14 mouse cellular contexts compared by ENCODE assay signal in genomic region chr1:78740676-78741075, GRCm38 (mm10).
DNase-seq lines count a peak whose midpoint lies in the region; ATAC-seq lines count a peak whose summit lies in the region.
"Had no signal": no experiment of that assay in that cellular context is flagged by ENCODE, and none has a peak within 500 bp of the region (broad histone marks: within the 10 kb centered on the region; RNA-seq: fewer than 3 reads in every experiment).

No protein-coding gene starts in this region.

- DNase-seq in frontal cortex, adult 2 months (ENCODE audit: extremely low spot score in 1 of 2, low spot score in 1 of 2): no peak
- DNase-seq in layer of hippocampus, adult 11-12 months (ENCODE audit: low spot score): peak; percentile 25
- no peak for DNase-seq in layer of hippocampus, adult 9-10 months (ENCODE audit: low spot score)
- peak; percentile 44 to 60 for DNase-seq in right cerebral cortex, postnatal 10 days (ENCODE audit: low spot score in 2 of 2)
- no peak for DNase-seq in right cerebral cortex, postnatal 14 days
- DNase-seq in skeletal muscle tissue, adult 2 months (ENCODE audit: low read depth, low spot score): peak; percentile 66
- DNase-seq: cerebellum, adult 18-20 months; heart, postnatal 14 days; kidney, postnatal 25 days; liver; lung, embryonic 14.5 days had no signal

- ATAC-seq in frontal cortex, adult (ENCODE audit: low TSS enrichment): peak; percentile 21; the same call in 1 of the 2 replicates
- ATAC-seq in monocyte, adult 5-6 weeks (replicated peaks; ENCODE audit: insufficient number of reproducible peaks, low FRiP score, low TSS enrichment, poor library complexity, severe bottlenecking): no peak
- ATAC-seq: intestine, embryonic 16.5 days had no signal

Comparison
In these comparisons a context has a peak if more than half of its experiments do, and no peak if none do; other contexts are left out.
1. DNase-seq: peak in layer of hippocampus, adult 11-12 months (single experiment), right cerebral cortex, postnatal 10 days (2 of 2) and skeletal muscle tissue, adult 2 months (single experiment); none in frontal cortex, adult 2 months (0 of 2), layer of hippocampus, adult 9-10 months (single experiment) and right cerebral cortex, postnatal 14 days (single experiment).